Mouse (Mus musculus) hindbrain, embryonic 12.5 days (tissue): ENCODE data around the gene Aff3. TPM values are rescaled to one million over a fixed set of nuclear protein-coding genes. Genes with fewer than 3 reads are reported as not detected.

Source experiments
- ATAC-seq: fragments of 200-750 bp; cut with Nextera tagmentation; 2 replicates; pipeline ENCODE4 v1.8.0; 2017; ENCODE audit warnings: moderate TSS enrichment; ENCODE audit not compliant: low FRiP score
- H3K27ac ChIP-seq: fragments of 300-500 bp; sonication (generic); 2 replicates; pipeline ENCODE4 v1.5.1; 2016; ENCODE audit warnings: mild to moderate bottlenecking
- H3K27me3 ChIP-seq: fragments of 300-500 bp; sonication (generic); 2 replicates; pipeline ENCODE4 v1.6.1; 2016; ENCODE audit warnings: mild to moderate bottlenecking
- H3K36me3 ChIP-seq: fragments of 300-500 bp; sonication (generic); 2 replicates; pipeline ENCODE4 v1.6.1; 2016; ENCODE audit warnings: mild to moderate bottlenecking
- H3K4me1 ChIP-seq: fragments of 300-500 bp; sonication (generic); 2 replicates; pipeline ENCODE4 v1.6.1; 2016
- H3K4me2 ChIP-seq: fragments of 300-500 bp; sonication (generic); replicated peaks from 2 replicates; pipeline ENCODE4 v1.6.1; 2016; ENCODE audit warnings: mild to moderate bottlenecking
- H3K4me3 ChIP-seq: fragments of 300-500 bp; sonication (generic); 2 replicates; pipeline ENCODE4 v1.5.1; 2016; ENCODE audit warnings: mild to moderate bottlenecking
- H3K9ac ChIP-seq: fragments of 300-500 bp; sonication (generic); 2 replicates; pipeline ENCODE4 v1.6.1; 2016; ENCODE audit warnings: mild to moderate bottlenecking, moderate library complexity
- H3K9me3 ChIP-seq: fragments of 300-500 bp; sonication (generic); replicated peaks from 2 replicates; pipeline ENCODE4 v1.6.1; 2016; ENCODE audit warnings: mild to moderate bottlenecking
- WGBS: fragments of 180-500 bp; shearing (Covaris S2); methylation state at CpG from one replicate; pipeline ENCODE4 v1.1.7; 2016; 5-methylcytosine and 5-hydroxymethylcytosine counted together
- polyA plus RNA-seq: library from polyadenylated mRNA; unstranded; fragments of >200 nt; fragmentation: Nextera tagmentation; extraction: Ambion mirVana; gene quantifications from 2 replicates; pipeline ENCODE4 v1.2.1, GENCODE M21; 2016

The Aff3 gene
- polyA plus RNA-seq, 1 experiment from 2014 or later: 45.2 TPM

DNA sequence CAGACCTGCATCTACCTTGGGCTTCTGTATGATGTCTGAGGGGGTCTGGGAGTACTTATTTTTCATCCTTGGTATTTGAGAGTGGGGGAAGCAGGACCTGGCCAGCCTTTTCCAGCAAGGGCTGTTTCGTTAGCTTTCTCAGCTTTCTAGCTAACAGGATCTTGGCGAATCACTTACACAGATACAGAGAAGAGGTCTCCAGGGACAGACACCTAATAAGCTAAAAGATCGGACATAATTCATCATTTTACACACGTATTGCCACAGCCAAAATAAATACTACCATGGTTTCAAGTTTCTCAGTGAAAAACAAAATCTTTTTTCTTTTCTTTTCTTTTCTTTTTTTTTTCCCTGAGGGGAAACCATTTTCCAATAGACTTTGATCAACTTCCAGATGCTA is 354.7 kb downstream of the Aff3 start:
- no peak for ATAC-seq
- no peaks in the 10 kb centered on the region for H3K27me3 ChIP-seq
- no peak overlapping the region for H3K4me2 ChIP-seq
- no peak overlapping the region for H3K9ac ChIP-seq
- H3K4me3 ChIP-seq: no peak overlapping the region
- no peaks in the 10 kb centered on the region for H3K36me3 ChIP-seq
- no peaks in the 10 kb centered on the region for H3K9me3 ChIP-seq
- H3K4me1 ChIP-seq: peaks cover 6% of the 10 kb centered on the region; the same call in 1 of the 2 replicates
- H3K27ac ChIP-seq: no peak overlapping the region
- 73% methylated on average over 4 of the region's 4 CpGs for WGBS

DNA sequence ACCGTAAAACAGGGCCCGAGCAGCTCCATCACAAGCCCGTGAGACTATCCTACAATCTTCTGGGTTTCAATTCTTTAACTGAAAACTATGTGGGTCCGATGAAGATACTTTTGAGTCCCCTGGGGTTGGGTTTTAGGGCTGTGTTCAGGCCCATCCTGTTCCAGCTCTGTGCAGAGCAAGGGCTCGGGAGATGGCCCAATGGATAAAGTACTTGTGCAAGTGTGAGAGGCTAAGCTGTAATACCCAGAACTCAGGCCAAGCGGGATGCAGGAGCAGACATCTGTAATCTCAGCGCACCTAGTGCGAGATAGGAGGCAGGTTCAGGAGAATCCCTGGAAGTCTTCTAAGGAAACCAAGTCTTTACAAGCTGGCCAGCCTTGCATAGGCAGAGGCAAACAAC is 355.4 kb downstream of the Aff3 start:
- Histone ChIP-seq H3K4me3 (no peak overlapping the region), H3K4me1 (peaks cover 6% of the 10 kb centered on the region; the same call in 1 of the 2 replicates), H3K27ac (no peak overlapping the region), H3K36me3 (no peaks in the 10 kb centered on the region), H3K9me3 (no peaks in the 10 kb centered on the region), H3K27me3 (no peaks in the 10 kb centered on the region), H3K9ac (no peak overlapping the region), H3K4me2 (no peak overlapping the region)
- 95% methylated on average over 8 of the region's 8 CpGs for WGBS
- ATAC-seq: no peak

DNA sequence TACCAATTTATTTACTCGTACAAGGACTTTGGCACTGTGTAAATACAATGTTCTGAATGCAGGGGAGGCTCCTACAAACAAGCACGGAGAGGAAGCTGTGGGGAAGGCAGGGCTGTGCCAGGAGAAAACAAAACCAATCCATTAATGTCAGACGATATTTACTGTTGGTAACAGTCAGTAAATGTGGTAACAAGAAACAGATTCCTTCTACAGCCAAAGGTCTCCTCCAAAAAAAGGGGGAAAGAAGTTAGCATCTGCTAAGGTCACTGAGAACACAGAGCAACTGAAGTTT is 356.1 kb downstream of the Aff3 start:
- no peak overlapping the region for H3K4me2 ChIP-seq
- no peak for ATAC-seq
- no peak overlapping the region for H3K9ac ChIP-seq
- H3K36me3 ChIP-seq: no peaks in the 10 kb centered on the region; the same call in 1 of the 2 replicates
- H3K27ac ChIP-seq: 0 out of 2 replicates have a peak overlapping the region, but pooled peaks have one; percentile 58
- WGBS: 68% methylated on average over 3 of the region's 3 CpGs
- H3K27me3 ChIP-seq: no peaks in the 10 kb centered on the region
- peaks cover 6% of the 10 kb centered on the region; the same call in 1 of the 2 replicates for H3K4me1 ChIP-seq
- no peak overlapping the region for H3K4me3 ChIP-seq
- no peaks in the 10 kb centered on the region for H3K9me3 ChIP-seq

DNA sequence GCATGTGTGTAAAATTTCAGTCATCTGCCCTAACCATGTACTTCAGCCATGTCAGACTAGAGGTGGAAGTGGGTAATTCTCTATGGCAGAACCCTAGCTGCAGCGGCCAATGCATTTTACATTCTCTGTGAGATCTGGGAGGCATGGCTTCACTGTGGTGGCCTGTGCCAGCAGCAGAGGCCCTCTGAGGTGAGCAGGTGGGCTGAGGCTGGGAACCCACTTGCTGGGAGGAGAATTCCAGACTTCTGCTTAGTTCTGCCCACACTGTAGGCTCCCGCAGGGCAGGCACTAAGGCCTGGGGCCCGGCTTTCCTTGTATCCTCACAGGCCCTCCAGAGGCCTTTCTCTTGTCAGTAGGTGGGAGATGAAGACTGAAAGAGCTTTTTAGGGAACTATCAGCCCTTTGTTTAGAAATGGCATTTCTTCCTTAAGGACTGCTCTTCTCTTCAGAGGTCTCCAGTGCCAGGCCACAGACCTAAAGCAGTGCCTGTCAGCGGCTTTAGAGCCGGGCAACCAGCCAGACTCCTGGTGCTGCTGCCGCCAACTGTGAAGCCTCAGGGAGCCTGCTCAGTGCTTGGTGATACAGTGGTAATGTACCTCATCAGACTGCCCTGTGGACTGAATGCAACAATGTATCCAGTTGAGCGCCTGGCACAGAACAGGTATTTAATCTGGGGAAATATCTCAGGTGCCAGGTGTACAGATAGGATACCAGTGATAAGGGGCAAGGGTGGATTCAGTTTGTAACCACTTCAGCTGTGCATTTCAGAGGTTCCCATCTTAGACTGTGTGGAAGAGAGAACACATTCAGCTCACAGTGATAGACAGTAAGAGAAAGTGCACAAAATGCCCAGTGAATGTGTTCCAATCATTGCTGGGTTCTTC is 356.7 kb downstream of the Aff3 start:
- Histone ChIP-seq H3K27ac (peak overlapping the region; percentile 58; the same call in 1 of the 2 replicates), H3K36me3 (no peaks in the 10 kb centered on the region; the same call in 1 of the 2 replicates), H3K4me1 (peaks cover 6% of the 10 kb centered on the region; the same call in 1 of the 2 replicates), H3K9me3 (no peaks in the 10 kb centered on the region), H3K4me3 (no peak overlapping the region), H3K9ac (no peak overlapping the region), H3K27me3 (no peaks in the 10 kb centered on the region), H3K4me2 (no peak overlapping the region)
- no peak for ATAC-seq
- WGBS: 64% methylated on average over 7 of the region's 7 CpGs

DNA sequence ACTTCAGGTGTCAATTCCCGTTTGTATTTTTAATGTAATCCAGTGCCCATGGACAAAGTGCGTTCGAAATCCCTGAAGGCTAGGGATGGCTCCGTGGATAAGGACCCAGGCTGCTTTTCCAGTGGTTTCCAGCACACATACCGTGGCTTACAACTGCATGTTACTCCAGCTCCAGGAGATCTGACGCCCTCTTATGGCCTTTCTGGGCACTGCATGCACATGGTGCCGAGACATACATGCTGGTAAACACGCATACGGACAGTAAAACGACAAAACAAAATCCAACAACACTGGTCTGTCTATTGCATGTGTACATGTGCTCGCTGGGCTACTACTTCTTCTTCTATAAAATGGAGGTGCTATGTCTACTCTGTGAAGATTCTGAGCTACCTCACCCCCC is 357.5 kb downstream of the Aff3 start:
- no peak for ATAC-seq
- H3K9me3 ChIP-seq: no peaks in the 10 kb centered on the region
- no peak overlapping the region for H3K27ac ChIP-seq
- no peaks in the 10 kb centered on the region for H3K27me3 ChIP-seq
- H3K4me2 ChIP-seq: no peak overlapping the region
- H3K4me3 ChIP-seq: no peak overlapping the region
- H3K36me3 ChIP-seq: no peaks in the 10 kb centered on the region; the same call in 1 of the 2 replicates
- H3K4me1 ChIP-seq: peaks cover 6% of the 10 kb centered on the region; the same call in 1 of the 2 replicates
- no peak overlapping the region for H3K9ac ChIP-seq
- WGBS: 92% methylated on average over 11 of the region's 11 CpGs

DNA sequence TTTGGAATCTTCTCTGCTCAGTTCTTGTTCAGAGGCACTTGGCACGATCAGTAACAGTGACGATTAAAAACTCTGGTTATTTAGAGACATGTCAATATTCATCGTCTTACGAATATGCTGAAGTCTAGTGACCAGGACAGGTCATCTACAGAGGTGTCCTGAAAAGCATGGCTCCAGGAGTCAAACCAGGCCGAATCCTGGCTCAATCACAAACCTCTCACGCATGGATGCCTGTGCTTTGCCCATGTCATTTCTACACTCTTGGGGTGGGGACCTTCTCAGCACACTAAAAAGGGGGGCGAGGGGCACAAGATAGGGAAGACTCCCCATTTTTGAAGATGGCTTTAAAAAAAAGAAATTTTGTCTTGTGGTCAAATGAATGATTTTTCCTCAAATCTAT is 358.6 kb downstream of the Aff3 start:
- peaks cover 6% of the 10 kb centered on the region; the same call in 1 of the 2 replicates for H3K4me1 ChIP-seq
- H3K4me2 ChIP-seq: no peak overlapping the region
- no peak for ATAC-seq
- no peaks in the 10 kb centered on the region; the same call in 1 of the 2 replicates for H3K36me3 ChIP-seq
- no peaks in the 10 kb centered on the region for H3K27me3 ChIP-seq
- WGBS: 91% methylated on average over 7 of the region's 7 CpGs
- no peaks in the 10 kb centered on the region for H3K9me3 ChIP-seq
- H3K27ac ChIP-seq: peak overlapping the region; percentile 52; the same call in 1 of the 2 replicates
- H3K9ac ChIP-seq: no peak overlapping the region
- H3K4me3 ChIP-seq: no peak overlapping the region

DNA sequence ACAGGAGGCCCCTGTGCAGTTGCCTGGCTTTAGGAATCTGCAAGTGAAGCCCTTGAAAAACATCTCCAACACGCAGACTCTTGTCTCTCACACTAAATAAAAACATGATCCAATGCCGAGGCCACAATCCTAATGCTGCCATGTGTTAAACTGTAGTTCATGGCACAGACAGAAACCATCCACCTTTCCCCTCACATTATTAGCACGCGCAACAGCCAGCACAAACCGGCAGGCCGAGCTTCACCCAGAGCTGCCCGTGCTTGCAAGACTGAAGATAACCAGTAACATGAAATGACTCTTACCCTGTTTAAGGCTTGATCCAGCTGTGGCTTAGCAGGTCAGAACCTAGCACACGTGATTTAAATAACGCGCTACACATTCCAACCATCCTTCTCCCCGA is 360.4 kb downstream of the Aff3 start:
- no peak overlapping the region for H3K4me2 ChIP-seq
- H3K9me3 ChIP-seq: no peaks in the 10 kb centered on the region
- H3K4me3 ChIP-seq: no peak overlapping the region
- H3K4me1 ChIP-seq: peaks cover 6% of the 10 kb centered on the region; the same call in 1 of the 2 replicates
- no peaks in the 10 kb centered on the region for H3K27me3 ChIP-seq
- no peak overlapping the region for H3K27ac ChIP-seq
- H3K9ac ChIP-seq: no peak overlapping the region
- WGBS: 90% methylated on average over 11 of the region's 11 CpGs
- H3K36me3 ChIP-seq: no peaks in the 10 kb centered on the region; the same call in 1 of the 2 replicates
- no peak for ATAC-seq

DNA sequence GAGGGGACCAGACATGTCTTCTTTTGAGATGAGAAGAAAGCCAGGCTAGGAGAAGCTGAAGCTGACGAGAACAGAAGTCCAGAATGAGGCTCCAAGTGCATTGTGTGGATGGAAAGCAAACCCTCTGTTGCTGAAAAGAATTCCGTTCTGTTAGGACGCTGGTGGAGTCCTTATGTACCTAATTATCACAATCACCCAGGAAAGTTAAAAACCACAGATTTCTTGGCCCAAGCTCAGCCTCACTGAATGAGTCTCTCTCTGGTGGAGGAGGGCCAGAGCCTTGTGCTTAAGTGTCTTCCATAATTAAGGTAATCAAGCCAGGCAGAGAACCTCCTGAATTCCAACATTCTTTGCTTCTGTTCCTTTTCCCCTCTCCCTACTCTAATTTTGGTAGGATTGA is 366.5 kb downstream of the Aff3 start:
- H3K27ac ChIP-seq: no peak overlapping the region
- WGBS: 70% methylated on average over 3 of the region's 3 CpGs
- no peak overlapping the region for H3K4me2 ChIP-seq
- H3K4me1 ChIP-seq: peaks cover 5% of the 10 kb centered on the region
- no peaks in the 10 kb centered on the region for H3K27me3 ChIP-seq
- no peak for ATAC-seq
- H3K9me3 ChIP-seq: no peaks in the 10 kb centered on the region
- no peaks in the 10 kb centered on the region for H3K36me3 ChIP-seq
- H3K4me3 ChIP-seq: no peak overlapping the region
- no peak overlapping the region for H3K9ac ChIP-seq

DNA sequence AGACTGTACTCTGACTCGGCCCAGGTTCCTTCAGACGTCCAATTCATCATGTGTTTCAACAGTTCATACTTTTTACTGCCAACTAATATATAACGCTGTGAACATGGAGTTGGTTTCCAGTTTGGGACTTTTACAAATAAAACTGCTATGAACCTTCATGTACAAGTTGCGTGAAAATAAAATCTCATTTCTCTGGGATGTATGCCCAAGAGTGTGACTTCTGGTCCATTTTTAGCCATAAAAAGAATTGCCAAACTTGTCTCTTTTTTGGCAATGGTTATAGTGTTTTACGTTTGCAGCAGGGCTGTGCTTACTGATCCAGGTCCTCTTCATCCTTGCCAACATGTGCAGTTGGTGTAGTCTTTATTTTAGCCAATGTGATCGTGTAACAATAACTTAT is 369.8 kb downstream of the Aff3 start:
- H3K4me1 ChIP-seq: peaks cover 11% of the 10 kb centered on the region
- no peak for ATAC-seq
- H3K27me3 ChIP-seq: no peaks in the 10 kb centered on the region
- H3K27ac ChIP-seq: no peak overlapping the region
- H3K9me3 ChIP-seq: no peaks in the 10 kb centered on the region
- WGBS: 90% methylated on average over 6 of the region's 6 CpGs
- H3K4me3 ChIP-seq: no peak overlapping the region
- no peak overlapping the region for H3K9ac ChIP-seq
- H3K4me2 ChIP-seq: no peak overlapping the region
- H3K36me3 ChIP-seq: no peaks in the 10 kb centered on the region

DNA sequence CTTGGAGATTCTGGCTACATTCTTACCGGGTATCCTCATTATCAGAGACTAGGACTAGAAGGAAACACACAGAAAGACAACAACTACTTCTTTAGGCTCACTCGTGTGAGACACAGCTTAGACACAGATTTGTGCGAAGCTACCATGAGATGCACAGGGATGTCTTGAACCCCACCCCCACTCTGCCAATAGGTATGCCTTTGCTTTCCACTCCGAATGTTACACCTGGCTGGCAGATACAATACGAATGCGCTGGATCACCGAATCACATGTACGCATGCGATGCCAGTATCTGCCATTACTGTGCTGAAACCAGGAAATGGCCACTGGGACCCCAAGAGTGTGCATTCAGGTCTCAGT is 370.4 kb downstream of the Aff3 start:
- Histone ChIP-seq H3K36me3 (no peaks in the 10 kb centered on the region), H3K27ac (no peak overlapping the region), H3K9me3 (no peaks in the 10 kb centered on the region), H3K4me3 (no peak overlapping the region), H3K4me1 (peaks cover 11% of the 10 kb centered on the region), H3K9ac (no peak overlapping the region), H3K4me2 (no peak overlapping the region), H3K27me3 (no peaks in the 10 kb centered on the region)
- WGBS: 96% methylated on average over 9 of the region's 9 CpGs
- ATAC-seq: no peak

DNA sequence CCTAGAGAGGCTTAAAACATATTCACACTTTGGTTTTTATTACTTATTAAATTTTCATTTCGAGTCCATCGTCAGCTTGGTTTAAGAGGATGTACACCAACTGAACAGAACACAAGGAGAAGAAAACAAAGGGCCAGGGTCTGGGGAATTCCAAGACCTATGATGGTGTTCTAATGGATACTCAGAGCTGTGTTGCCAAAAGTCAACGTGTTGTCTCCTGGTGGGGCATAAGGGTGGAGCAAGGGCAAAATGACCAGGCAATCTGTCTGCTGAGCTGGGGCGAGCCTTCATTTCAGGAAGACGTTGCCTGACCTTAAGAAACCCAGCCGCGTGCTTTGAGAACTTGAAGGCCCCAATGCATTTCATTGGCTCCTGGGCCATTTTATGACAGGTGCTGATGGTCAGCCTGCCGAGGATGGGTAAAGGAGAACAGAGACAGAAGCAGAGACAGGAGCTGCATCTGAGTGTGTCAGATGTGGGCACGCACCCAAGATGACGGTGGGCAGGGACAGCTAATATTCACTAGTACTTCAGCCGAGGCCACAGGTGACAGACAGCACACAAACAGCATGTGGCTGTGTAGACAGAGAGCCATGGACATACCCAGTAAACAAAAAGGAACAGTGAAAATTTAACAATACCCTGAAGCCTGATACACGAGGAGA is 371.0 kb downstream of the Aff3 start:
- 91% methylated on average over 12 of the region's 12 CpGs for WGBS
- Histone ChIP-seq H3K27ac (no peak overlapping the region), H3K4me3 (no peak overlapping the region), H3K4me2 (no peak overlapping the region), H3K36me3 (no peaks in the 10 kb centered on the region), H3K4me1 (peaks cover 11% of the 10 kb centered on the region), H3K9me3 (no peaks in the 10 kb centered on the region), H3K9ac (no peak overlapping the region), H3K27me3 (no peaks in the 10 kb centered on the region)
- ATAC-seq: no peak

DNA sequence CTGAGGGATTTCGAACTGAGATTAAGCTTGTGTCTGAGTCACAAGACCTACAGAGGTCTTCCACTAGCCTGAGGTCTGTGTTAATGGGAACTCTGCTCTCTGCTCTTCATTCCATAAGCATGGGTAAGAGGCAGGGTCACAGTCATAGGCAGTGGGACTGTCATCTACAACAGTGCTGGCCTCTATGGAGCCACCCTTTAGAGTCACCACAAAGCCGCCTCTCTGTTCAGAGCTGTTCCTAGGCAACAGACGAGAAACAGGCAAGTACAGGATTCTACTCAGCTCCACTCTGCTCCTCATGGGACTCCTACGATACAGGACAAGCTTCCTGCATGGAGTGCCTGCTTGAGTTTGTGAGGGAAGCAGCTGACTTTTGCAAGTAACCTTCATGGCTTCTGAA is 371.9 kb downstream of the Aff3 start:
- Histone ChIP-seq H3K4me3 (no peak overlapping the region), H3K4me2 (no peak overlapping the region), H3K9me3 (no peaks in the 10 kb centered on the region), H3K4me1 (peaks cover 11% of the 10 kb centered on the region), H3K27ac (0 out of 2 replicates have a peak overlapping the region, but pooled peaks have one; percentile 8), H3K27me3 (no peaks in the 10 kb centered on the region), H3K36me3 (no peaks in the 10 kb centered on the region), H3K9ac (no peak overlapping the region)
- WGBS: 55% methylated on average over 4 of the region's 4 CpGs
- no peak for ATAC-seq
